Mouse (Mus musculus) myocyte (in vitro differentiated cells): ENCODE results near the gene Coro7.

ENCODE experiments used
- CEBPB ChIP-seq: IDR thresholded peaks from 2 replicates; pipeline ENCODE4 v1.6.1; 2011; ENCODE audit warnings: mild to moderate bottlenecking, moderate library complexity; ENCODE audit not compliant: poor library complexity, insufficient read depth, severe bottlenecking
- E2F4 ChIP-seq: IDR thresholded peaks from one replicate; pipeline ENCODE4 v1.6.1; 2011; ENCODE audit warnings: mild to moderate bottlenecking, control low read depth, moderate library complexity; ENCODE audit not compliant: insufficient read depth
- MAX ChIP-seq: IDR thresholded peaks from one replicate; pipeline ENCODE4 v1.6.1; 2011; ENCODE audit warnings: low read depth, mild to moderate bottlenecking, control low read depth
- MYOD1 ChIP-seq, 3 experiments: IDR thresholded peaks; one replicate each; pipeline ENCODE4 v1.6.1; 2011; ENCODE audit warnings: control low read depth in 2 of 3, low read depth in 2 of 3, mild to moderate bottlenecking in 2 of 3, moderate library complexity in 1 of 3; ENCODE audit not compliant: insufficient read length in 2 of 3, control insufficient read depth in 1 of 3
- MYOG ChIP-seq, 3 experiments: IDR thresholded peaks; one replicate each; pipeline ENCODE4 v1.6.1; 2011; ENCODE audit warnings: control low read depth in 2 of 3, low read depth in 2 of 3, mild to moderate bottlenecking in 2 of 3; ENCODE audit not compliant: insufficient read length in 2 of 3, control insufficient read depth in 1 of 3, insufficient read depth in 1 of 3
- POLR2A ChIP-seq: IDR thresholded peaks from one replicate; pipeline ENCODE4 v1.6.1; 2011; ENCODE audit warnings: low read depth, mild to moderate bottlenecking, control low read depth, moderate library complexity; ENCODE audit not compliant: insufficient read length
- POLR2AphosphoS2 ChIP-seq: IDR thresholded peaks from one replicate; pipeline ENCODE4 v1.6.1; 2011; ENCODE audit warnings: low read depth, control low read depth; ENCODE audit not compliant: insufficient read length
- SRF ChIP-seq: IDR thresholded peaks from one replicate; pipeline ENCODE4 v1.6.1; 2011; ENCODE audit warnings: low read depth; ENCODE audit not compliant: control insufficient read depth, insufficient read length
- TCF12 ChIP-seq: IDR thresholded peaks from one replicate; pipeline ENCODE4 v1.6.1; 2011; ENCODE audit warnings: mild to moderate bottlenecking, control low read depth; ENCODE audit not compliant: poor library complexity, insufficient read depth, severe bottlenecking
- USF1 ChIP-seq: IDR thresholded peaks from one replicate; pipeline ENCODE4 v1.6.1; 2011; ENCODE audit warnings: low read depth, mild to moderate bottlenecking, control low read depth, moderate library complexity

DNA sequence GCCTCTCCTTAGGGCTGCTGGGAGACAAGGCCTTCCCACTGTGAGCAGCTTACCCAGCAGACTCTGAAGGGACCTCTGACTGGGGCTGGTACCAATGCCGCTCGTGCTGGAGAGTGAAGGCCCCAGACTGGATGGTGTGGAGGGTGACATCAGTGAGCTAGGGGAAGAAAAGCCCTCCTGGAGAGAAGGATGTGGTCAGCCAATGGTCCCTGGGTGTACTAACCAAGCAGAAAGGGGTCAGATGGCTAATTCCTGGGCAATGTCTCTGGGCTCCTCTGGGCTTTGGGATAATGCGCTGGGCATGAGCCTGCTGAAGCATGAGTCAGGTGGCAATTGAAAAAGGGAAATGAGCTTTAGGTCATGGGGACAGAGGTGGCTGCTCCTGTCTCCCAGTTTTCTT lies 45.9 kb downstream of the Coro7 start:
- no peak for TF ChIP-seq TCF12
- TF ChIP-seq E2F4 = no peak
- TF ChIP-seq POLR2A = no peak
- TF ChIP-seq USF1 = no peak
- TF ChIP-seq SRF = no peak
- no peak for TF ChIP-seq MYOG (IDR thresholded peaks at IDR 0.05; ENCODE audit: control insufficient read depth in 1 of 3, insufficient read depth in 1 of 3, insufficient read length in 2 of 3, low read depth in 2 of 3)
- no peak for TF ChIP-seq POLR2AphosphoS2
- no peak for TF ChIP-seq MAX
- no peak for TF ChIP-seq CEBPB
- TF ChIP-seq MYOD1 (IDR thresholded peaks at IDR 0.05; ENCODE audit: control insufficient read depth in 1 of 3, insufficient read length in 2 of 3, low read depth in 2 of 3) = no peak
